Mouse (Mus musculus) limb, embryonic 15.5 days (tissue): ENCODE results near the gene Dhdh. TPM values are rescaled to one million over a fixed set of nuclear protein-coding genes. Genes with fewer than 3 reads are reported as not detected.

Experiments used
- ATAC-seq: fragments of 200-750 bp; cut with Nextera tagmentation; 2 replicates; pipeline ENCODE4 v1.8.0; 2017; ENCODE audit warnings: low read depth, moderate TSS enrichment; ENCODE audit not compliant: insufficient number of reproducible peaks, low FRiP score, low TSS enrichment
- H3K27ac ChIP-seq: fragments of 300-500 bp; sonication (generic); 2 replicates; pipeline ENCODE4 v1.5.1; 2015; ENCODE audit warnings: moderate library complexity, mild to moderate bottlenecking, inconsistent platforms
- H3K27me3 ChIP-seq: fragments of 300-500 bp; sonication (generic); 2 replicates; pipeline ENCODE4 v1.6.1; 2015; ENCODE audit warnings: inconsistent platforms
- H3K36me3 ChIP-seq: fragments of 300-500 bp; sonication (generic); 2 replicates; pipeline ENCODE4 v1.6.1; 2015; ENCODE audit warnings: inconsistent platforms
- H3K4me1 ChIP-seq: fragments of 300-500 bp; sonication (generic); 2 replicates; pipeline ENCODE4 v1.6.1; 2015; ENCODE audit warnings: inconsistent platforms
- H3K4me2 ChIP-seq: fragments of 300-500 bp; sonication (generic); 2 replicates; pipeline ENCODE4 v1.6.1; 2015; ENCODE audit warnings: mild to moderate bottlenecking, inconsistent platforms
- H3K4me3 ChIP-seq: fragments of 300-500 bp; sonication (generic); 2 replicates; pipeline ENCODE4 v1.5.1; 2015; ENCODE audit warnings: mild to moderate bottlenecking, inconsistent platforms
- H3K9ac ChIP-seq: fragments of 300-500 bp; sonication (generic); 2 replicates; pipeline ENCODE4 v1.6.1; 2015; ENCODE audit warnings: inconsistent platforms
- H3K9me3 ChIP-seq: fragments of 300-500 bp; sonication (generic); 2 replicates; pipeline ENCODE4 v1.6.1; 2016; ENCODE audit warnings: inconsistent platforms
- WGBS: fragments of 180-500 bp; shearing (Covaris S2); methylation state at CpG from one replicate; pipeline ENCODE4 v1.1.7; 2015; 5-methylcytosine and 5-hydroxymethylcytosine counted together
- polyA plus RNA-seq: library from polyadenylated mRNA; unstranded; fragments of >200 nt; fragmentation: Nextera tagmentation; extraction: Ambion mirVana; gene quantifications from 2 replicates; pipeline ENCODE4 v1.2.1, GENCODE M21; 2015

Gene Dhdh
- polyA plus RNA-seq, 1 experiment from 2014 or later, result 3.1 TPM

GRCm38 (mm10) chr7:45509181-45509882, 20.7 kb upstream of the Dhdh start:
- no peak for ATAC-seq
- WGBS, result 17% methylated on average over 19 of the region's 19 CpGs

GRCm38 (mm10) chr7:45508561-45508960, 20.0 kb upstream of the Dhdh start:
- no peak for ATAC-seq
- Histone ChIP-seq H3K9ac (peak overlapping the region; percentile 75; the same call in 1 of the 2 replicates), H3K4me1 (peaks cover 20% of the 10 kb centered on the region), H3K9me3 (no peaks in the 10 kb centered on the region), H3K27ac (peak overlapping the region; percentile 97; the same call in 1 of the 2 replicates), H3K27me3 (no peaks in the 10 kb centered on the region), H3K4me3 (peak overlapping the region; percentile 76; the same call in 1 of the 2 replicates), H3K36me3 (peaks cover 29% of the 10 kb centered on the region), H3K4me2 (peak overlapping the region; percentile 91; the same call in 1 of the 2 replicates)
- 70% methylated on average over 6 of the region's 6 CpGs for WGBS

More at GRCm38 (mm10) chr7:45509181-45509882, 20.7 kb upstream of the Dhdh start:
- peak overlapping the region; percentile 76 for H3K4me3 ChIP-seq
- H3K27ac ChIP-seq, result peak overlapping the region; percentile 97
- no peaks in the 10 kb centered on the region for H3K27me3 ChIP-seq
- peak overlapping the region; percentile 75 for H3K9ac ChIP-seq
- peaks cover 29% of the 10 kb centered on the region for H3K36me3 ChIP-seq
- H3K4me2 ChIP-seq, result peak overlapping the region; percentile 91
- no peaks in the 10 kb centered on the region for H3K9me3 ChIP-seq
- peaks cover 20% of the 10 kb centered on the region for H3K4me1 ChIP-seq

GRCm38 (mm10) chr7:45507583-45507982, 19.0 kb upstream of the Dhdh start:
- Histone ChIP-seq H3K4me1 (peaks cover 20% of the 10 kb centered on the region), H3K27me3 (no peaks in the 10 kb centered on the region), H3K4me2 (no peak overlapping the region), H3K4me3 (no peak overlapping the region), H3K9ac (no peak overlapping the region), H3K36me3 (peaks cover 38% of the 10 kb centered on the region), H3K9me3 (no peaks in the 10 kb centered on the region), H3K27ac (no peak overlapping the region)
- WGBS, result 85% methylated on average over 6 of the region's 6 CpGs
- no peak for ATAC-seq

GRCm38 (mm10) chr7:45498427-45498826, 9.8 kb upstream of the Dhdh start:
- Histone ChIP-seq H3K4me2 (no peak overlapping the region), H3K9me3 (no peaks in the 10 kb centered on the region), H3K9ac (no peak overlapping the region), H3K4me3 (no peak overlapping the region), H3K27ac (no peak overlapping the region), H3K36me3 (peaks cover 95% of the 10 kb centered on the region), H3K4me1 (no peaks in the 10 kb centered on the region), H3K27me3 (no peaks in the 10 kb centered on the region)
- no peak for ATAC-seq
- WGBS, result 96% methylated on average over 6 of the region's 6 CpGs

- no peaks in the 10 kb centered on the region for H3K27me3 ChIP-seq
- H3K4me2 ChIP-seq, result no peak overlapping the region
- WGBS, result 81% methylated on average over 9 of the region's 9 CpGs
- peaks cover 7% of the 10 kb centered on the region; the same call in 1 of the 2 replicates for H3K4me1 ChIP-seq
- H3K9ac ChIP-seq, result no peak overlapping the region
- H3K4me3 ChIP-seq, result no peak overlapping the region
- no peaks in the 10 kb centered on the region for H3K9me3 ChIP-seq
- H3K36me3 ChIP-seq, result peaks cover 72% of the 10 kb centered on the region
- no peak overlapping the region for H3K27ac ChIP-seq
- ATAC-seq, result no peak
Observed at GRCm38 (mm10) chr7:45494548-45494947, 5.9 kb upstream of the Dhdh start.

GRCm38 (mm10) chr7:45492951-45493350, 4.3 kb upstream of the Dhdh start:
- WGBS, result 92% methylated on average over 5 of the region's 5 CpGs
- Histone ChIP-seq H3K4me3 (no peak overlapping the region), H3K27ac (no peak overlapping the region; the same call in 1 of the 2 replicates), H3K9me3 (no peaks in the 10 kb centered on the region), H3K27me3 (no peaks in the 10 kb centered on the region), H3K36me3 (peaks cover 57% of the 10 kb centered on the region), H3K4me2 (no peak overlapping the region), H3K4me1 (peaks cover 16% of the 10 kb centered on the region), H3K9ac (no peak overlapping the region)
- no peak for ATAC-seq

- Histone ChIP-seq H3K36me3 (peaks cover 51% of the 10 kb centered on the region), H3K4me2 (no peak overlapping the region), H3K27me3 (no peaks in the 10 kb centered on the region), H3K4me3 (no peak overlapping the region), H3K27ac (no peak overlapping the region), H3K9me3 (no peaks in the 10 kb centered on the region), H3K4me1 (peaks cover 19% of the 10 kb centered on the region), H3K9ac (no peak overlapping the region)
- no peak for ATAC-seq
- 89% methylated on average over 8 of the region's 8 CpGs for WGBS
Observed at GRCm38 (mm10) chr7:45492225-45492844, 3.7 kb upstream of the Dhdh start.

GRCm38 (mm10) chr7:45491264-45491663, 2.7 kb upstream of the Dhdh start:
- no peak overlapping the region for H3K4me2 ChIP-seq
- no peak for ATAC-seq

GRCm38 (mm10) chr7:45490822-45491221, 2.2 kb upstream of the Dhdh start:
- no peaks in the 10 kb centered on the region for H3K9me3 ChIP-seq
- 15% methylated on average over 9 of the region's 9 CpGs for WGBS
- ATAC-seq, result no peak
- H3K4me2 ChIP-seq, result no peak overlapping the region
- H3K27ac ChIP-seq, result no peak overlapping the region
- H3K4me1 ChIP-seq, result peaks cover 21% of the 10 kb centered on the region
- no peak overlapping the region for H3K9ac ChIP-seq
- H3K27me3 ChIP-seq, result no peaks in the 10 kb centered on the region
- peaks cover 36% of the 10 kb centered on the region for H3K36me3 ChIP-seq
- no peak overlapping the region for H3K4me3 ChIP-seq

More at GRCm38 (mm10) chr7:45491264-45491663, 2.7 kb upstream of the Dhdh start:
- no peaks in the 10 kb centered on the region for H3K9me3 ChIP-seq
- H3K4me1 ChIP-seq, result peaks cover 21% of the 10 kb centered on the region
- 20% methylated on average over 3 of the region's 3 CpGs for WGBS
- no peak overlapping the region for H3K9ac ChIP-seq
- no peaks in the 10 kb centered on the region for H3K27me3 ChIP-seq
- no peak overlapping the region for H3K4me3 ChIP-seq
- peaks cover 40% of the 10 kb centered on the region for H3K36me3 ChIP-seq
- H3K27ac ChIP-seq, result no peak overlapping the region

GRCm38 (mm10) chr7:45489578-45489977, 973 bp upstream of the Dhdh start:
- peaks cover 21% of the 10 kb centered on the region for H3K4me1 ChIP-seq
- no peak overlapping the region for H3K27ac ChIP-seq
- H3K9ac ChIP-seq, result no peak overlapping the region
- no peak overlapping the region for H3K4me3 ChIP-seq
- WGBS, result 68% methylated on average over 7 of the region's 7 CpGs
- no peaks in the 10 kb centered on the region for H3K27me3 ChIP-seq
- H3K9me3 ChIP-seq, result no peaks in the 10 kb centered on the region
- peaks cover 23% of the 10 kb centered on the region for H3K36me3 ChIP-seq
- no peak for ATAC-seq
- H3K4me2 ChIP-seq, result no peak overlapping the region

GRCm38 (mm10) chr7:45487861-45488292, 728 bp downstream of the Dhdh start:
- Histone ChIP-seq H3K27ac (peak overlapping the region; percentile 83), H3K4me1 (peaks cover 21% of the 10 kb centered on the region), H3K9ac (no peak overlapping the region), H3K4me3 (peak overlapping the region; percentile 47), H3K27me3 (no peaks in the 10 kb centered on the region), H3K9me3 (no peaks in the 10 kb centered on the region), H3K4me2 (peak overlapping the region; percentile 66), H3K36me3 (peaks cover 6% of the 10 kb centered on the region)
- WGBS, result 39% methylated on average over 11 of the region's 11 CpGs
- ATAC-seq, result peak; percentile 41; the same call in 1 of the 2 replicates

- H3K9ac ChIP-seq, result no peak within 1 kb of the TSS
- H3K9me3 ChIP-seq, result no peaks in the 10 kb centered on the region
- no peak within 1 kb of the TSS for H3K4me2 ChIP-seq
- ATAC-seq, result no peak
- no peaks in the 10 kb centered on the region for H3K27me3 ChIP-seq
- no peak within 1 kb of the TSS for H3K4me3 ChIP-seq
- no peaks in the 10 kb centered on the region for H3K36me3 ChIP-seq
- peak within 1 kb of the TSS; percentile 83 for H3K27ac ChIP-seq
- peaks cover 21% of the 10 kb centered on the region for H3K4me1 ChIP-seq
- 67% methylated on average over 12 of the region's 12 CpGs for WGBS
Observed at GRCm38 (mm10) chr7:45486761-45487415, 1.7 kb downstream of the Dhdh start, which contains the start of gene Gm45808. Gm45808 (minus strand) TSS chr7:45486811.
